Mouse (Mus musculus) ES-Bruce4 (cell line): ENCODE data around the gene Cpa1.

Source experiments
- CTCF ChIP-seq: IDR thresholded peaks from one replicate; pipeline ENCODE4 v1.8.1; 2011; ENCODE audit warnings: low read depth, low read length
- POLR2A ChIP-seq: IDR thresholded peaks from one replicate; pipeline ENCODE4 v1.8.1; 2011; ENCODE audit warnings: low read length; ENCODE audit not compliant: insufficient read depth

GRCm38 (mm10) chr6:30673764-30674561, 34.9 kb downstream of the Cpa1 start:
- TF ChIP-seq POLR2A, result no peak
- no peak for TF ChIP-seq CTCF
